Mouse (Mus musculus) midbrain, postnatal 0 days (tissue): ENCODE measurements around the gene Pla2g7. TPM values are rescaled to one million over a fixed set of nuclear protein-coding genes. Genes with fewer than 3 reads are reported as not detected.

Source experiments
- ATAC-seq: fragments of 200-750 bp; cut with Nextera tagmentation; 2 replicates; pipeline ENCODE4 v1.8.0; 2017; ENCODE audit warnings: moderate number of reproducible peaks, mild to moderate bottlenecking, moderate TSS enrichment, moderate library complexity; ENCODE audit not compliant: low FRiP score
- DNase-seq: peaks from one replicate; pipeline ENCODE4 v3.0.0-alpha.2; 2015; ENCODE audit warnings: low spot score
- H3K27ac ChIP-seq: fragments of 300-500 bp; sonication (generic); 2 replicates; pipeline ENCODE4 v1.5.1; 2014; ENCODE audit warnings: low read depth, mild to moderate bottlenecking, low read length, mixed read lengths
- H3K27me3 ChIP-seq: fragments of 300-500 bp; sonication (generic); 2 replicates; pipeline ENCODE4 v1.6.1; 2014; ENCODE audit warnings: low read length, control low read depth, mixed read lengths; ENCODE audit not compliant: insufficient read depth
- H3K36me3 ChIP-seq: fragments of 300-500 bp; sonication (generic); 2 replicates; pipeline ENCODE4 v1.6.1; 2014; ENCODE audit warnings: low read length, control low read depth, mixed read lengths; ENCODE audit not compliant: insufficient read depth
- H3K4me1 ChIP-seq: fragments of 300-500 bp; sonication (generic); 2 replicates; pipeline ENCODE4 v1.6.1; 2014; ENCODE audit warnings: mild to moderate bottlenecking, control low read depth, antibody characterized with exemption, low read length, mixed read lengths; ENCODE audit not compliant: insufficient read depth
- H3K4me2 ChIP-seq: fragments of 300-500 bp; sonication (generic); 2 replicates; pipeline ENCODE4 v1.6.1; 2014; ENCODE audit warnings: low read depth, mild to moderate bottlenecking, low read length, mixed read lengths; ENCODE audit not compliant: poor library complexity, severe bottlenecking
- H3K4me3 ChIP-seq: fragments of 300-500 bp; sonication (generic); 2 replicates; pipeline ENCODE4 v1.5.1; 2014; ENCODE audit warnings: low read depth, mild to moderate bottlenecking, low read length, moderate library complexity
- H3K9ac ChIP-seq: fragments of 300-500 bp; sonication (generic); replicated peaks from 2 replicates; pipeline ENCODE4 v1.6.1; 2014; ENCODE audit warnings: mild to moderate bottlenecking, low read length, moderate library complexity, mixed read lengths; ENCODE audit not compliant: poor library complexity, severe bottlenecking
- H3K9me3 ChIP-seq: fragments of 300-500 bp; sonication (generic); 2 replicates; pipeline ENCODE4 v1.6.1; 2016; ENCODE audit warnings: low read length, control low read depth
- CTCF ChIP-seq: IDR thresholded peaks from 2 replicates; pipeline ENCODE4 v1.5.1; 2016; ENCODE audit warnings: antibody characterized with exemption, mild to moderate bottlenecking
- WGBS: fragments of 180-500 bp; shearing (Covaris S2); extraction: QIAGEN DNeasy Blood & Tissue Kit; methylation state at CpG from one replicate; pipeline ENCODE4 v1.1.7; 2014; 5-methylcytosine and 5-hydroxymethylcytosine counted together
- polyA plus RNA-seq: library from polyadenylated mRNA; unstranded; fragments of >200 nt; fragmentation: Nextera tagmentation; extraction: Ambion mirVana; gene quantifications from 2 replicates; pipeline ENCODE4 v1.2.1, GENCODE M21; 2015
- total RNA-seq: library from RNA; depleted of rRNA; stranded (reverse); fragments of >200 nt; gene quantifications from 2 replicates; pipeline ENCODE4 v1.2.3, GENCODE M21; 2014; rRNA removed

Gene Pla2g7
- total RNA-seq = 49.7 and 49.8 TPM in 2 replicates
- 87.8 and 93.9 TPM in 2 replicates for polyA plus RNA-seq

GRCm38 (mm10) chr17:43567992-43568888 is at the start of gene Pla2g7:
Gene Pla2g7, plus strand, starts transcription at chr17:43568098.
- no peak within 1 kb of the TSS for H3K27ac ChIP-seq

DNA sequence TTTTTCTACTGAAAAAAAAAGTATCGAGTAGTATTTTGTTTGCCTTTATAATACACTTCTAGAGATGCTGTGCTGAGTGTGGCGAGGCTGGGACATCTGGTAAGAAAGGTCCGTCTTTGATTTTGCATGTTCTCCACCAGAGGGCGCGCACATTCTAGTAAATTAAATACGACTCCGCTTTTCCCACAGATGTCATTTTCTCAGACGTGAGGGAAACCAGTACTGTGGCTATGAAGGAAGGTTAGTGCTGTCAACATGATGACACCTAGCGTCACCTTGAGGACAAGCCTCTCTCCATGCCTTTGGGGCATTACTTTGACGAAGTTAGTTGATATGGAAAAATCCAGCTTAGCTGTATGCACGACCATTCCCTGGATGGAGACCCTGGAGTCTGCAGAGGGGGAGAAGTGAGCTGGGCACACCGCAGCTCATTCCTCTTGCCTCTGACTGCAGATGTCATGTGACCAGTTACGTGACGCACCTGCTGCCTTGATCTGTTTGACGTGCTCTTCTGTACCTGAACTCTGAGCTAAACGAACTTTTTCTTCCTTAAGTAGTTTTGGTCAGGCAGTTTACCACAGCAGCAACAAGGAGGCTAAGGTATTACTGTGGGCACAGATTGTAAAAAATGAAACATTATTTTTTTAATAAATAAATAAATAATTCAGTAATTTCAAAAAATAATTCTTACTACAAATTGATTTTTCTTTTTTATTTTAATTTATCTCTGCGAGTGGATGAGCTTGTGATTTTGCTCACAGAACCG is 49.1 kb upstream of the Pla2g7 start:
- Histone ChIP-seq H3K4me1 (no peaks in the 10 kb centered on the region), H3K9ac (no peak overlapping the region), H3K4me3 (no peak overlapping the region), H3K36me3 (no peaks in the 10 kb centered on the region), H3K27me3 (no peaks in the 10 kb centered on the region), H3K4me2 (no peak overlapping the region), H3K27ac (no peak overlapping the region), H3K9me3 (no peaks in the 10 kb centered on the region)
- peak; percentile 72 for ATAC-seq
- DNase-seq = peak; percentile 89
- peak; percentile 88 for TF ChIP-seq CTCF
- WGBS = 29% methylated on average over 18 of the region's 18 CpGs

More at GRCm38 (mm10) chr17:43567992-43568888, at the start of gene Pla2g7:
- no peak for TF ChIP-seq CTCF
- 1% methylated on average over 34 of the region's 34 CpGs for WGBS
- ATAC-seq (peak; percentile 80), DNase-seq (peak; percentile 58)
- Histone ChIP-seq H3K27me3 (no peaks in the 10 kb centered on the region), H3K9me3 (no peaks in the 10 kb centered on the region), H3K36me3 (no peaks in the 10 kb centered on the region), H3K9ac (peak within 1 kb of the TSS; percentile 51), H3K4me1 (no peaks in the 10 kb centered on the region), H3K4me3 (peak within 1 kb of the TSS; percentile 42), H3K4me2 (peak within 1 kb of the TSS; percentile 90)

DNA sequence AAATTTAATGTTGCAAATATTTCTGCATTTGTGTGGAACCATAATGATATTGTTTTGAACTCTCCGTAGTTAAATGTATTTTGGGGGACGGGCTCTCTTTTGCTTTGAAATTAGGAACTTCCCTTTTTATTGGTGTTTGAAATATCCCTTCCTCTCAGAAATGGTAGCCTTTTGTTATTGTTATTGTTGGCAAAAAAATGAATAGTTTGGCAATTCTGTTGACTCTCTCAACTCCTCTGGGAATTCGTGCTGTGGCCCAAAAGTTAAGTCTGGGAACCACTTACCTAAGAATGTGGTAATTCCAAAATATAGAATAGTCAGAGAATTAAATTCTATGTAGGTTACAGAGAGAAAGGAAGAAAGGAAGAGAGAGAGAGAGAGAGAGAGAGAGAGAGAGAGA is 47.7 kb upstream of the Pla2g7 start:
- Histone ChIP-seq H3K9me3 (no peaks in the 10 kb centered on the region), H3K9ac (no peak overlapping the region), H3K36me3 (no peaks in the 10 kb centered on the region), H3K4me1 (no peaks in the 10 kb centered on the region), H3K27me3 (no peaks in the 10 kb centered on the region), H3K4me3 (no peak overlapping the region), H3K4me2 (no peak overlapping the region), H3K27ac (no peak overlapping the region)
- ATAC-seq = no peak
- WGBS = 82% methylated on average over 3 of the region's 3 CpGs
- no peak for DNase-seq
- TF ChIP-seq CTCF = no peak

DNA sequence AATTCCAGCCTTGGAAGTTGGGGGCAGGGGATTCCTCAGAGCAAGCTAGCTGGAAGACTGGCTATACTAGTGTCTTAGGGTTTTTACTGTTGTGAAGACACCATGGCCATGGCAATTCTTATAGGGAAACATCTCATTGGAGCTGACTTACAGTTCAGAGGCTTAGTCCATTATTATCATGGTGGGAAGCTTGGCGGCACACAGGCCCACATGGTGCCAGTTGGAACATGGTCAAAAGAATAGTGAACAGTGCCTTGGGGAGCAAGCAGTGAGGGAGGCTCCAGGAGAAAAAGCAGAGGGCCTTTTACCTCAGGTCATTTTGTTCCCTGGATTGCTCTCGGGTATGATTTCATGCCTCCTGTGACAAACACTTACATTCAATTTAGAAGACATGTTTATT is 37.4 kb upstream of the Pla2g7 start:
- TF ChIP-seq CTCF = no peak
- DNase-seq = peak; percentile 64
- Histone ChIP-seq H3K4me1 (no peaks in the 10 kb centered on the region), H3K27ac (no peak overlapping the region), H3K4me3 (no peak overlapping the region), H3K36me3 (no peaks in the 10 kb centered on the region), H3K9ac (no peak overlapping the region), H3K4me2 (no peak overlapping the region), H3K9me3 (no peaks in the 10 kb centered on the region), H3K27me3 (no peaks in the 10 kb centered on the region)
- WGBS = 80% methylated on average over 2 of the region's 2 CpGs
- ATAC-seq = no peak

DNA sequence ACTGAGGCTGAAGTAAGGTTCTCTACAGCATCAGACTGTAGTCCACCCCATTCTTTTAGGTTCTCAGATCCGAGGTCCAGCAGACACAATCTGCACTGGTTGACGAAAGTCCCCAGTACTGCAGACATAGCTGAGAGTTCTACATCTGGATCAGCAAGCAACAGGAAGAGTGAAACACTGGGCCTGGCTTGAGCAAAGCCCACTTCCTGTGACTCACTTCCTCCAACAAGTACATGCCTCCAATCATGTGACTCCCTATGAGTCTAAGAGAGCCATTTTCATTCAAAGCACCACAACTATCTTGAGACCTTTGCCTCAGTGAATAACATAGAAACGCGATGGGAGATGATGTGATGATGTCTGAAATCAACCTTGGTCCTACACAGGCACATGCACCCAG is 36.7 kb upstream of the Pla2g7 start:
- no peak for ATAC-seq
- no peaks in the 10 kb centered on the region for H3K27me3 ChIP-seq
- no peak for TF ChIP-seq CTCF

More for the DNA sequence above, 36.7 kb upstream of the Pla2g7 start:
- no peaks in the 10 kb centered on the region for H3K9me3 ChIP-seq
- no peak overlapping the region for H3K9ac ChIP-seq
- 95% methylated on average over 4 of the region's 4 CpGs for WGBS
- no peak for DNase-seq
- H3K27ac ChIP-seq = no peak overlapping the region
- no peak overlapping the region for H3K4me3 ChIP-seq
- no peaks in the 10 kb centered on the region for H3K4me1 ChIP-seq
- H3K36me3 ChIP-seq = no peaks in the 10 kb centered on the region
- H3K4me2 ChIP-seq = no peak overlapping the region
